Mouse (Mus musculus): Measurements from ENCODE around the gene Ctnnbip1.

DNA sequence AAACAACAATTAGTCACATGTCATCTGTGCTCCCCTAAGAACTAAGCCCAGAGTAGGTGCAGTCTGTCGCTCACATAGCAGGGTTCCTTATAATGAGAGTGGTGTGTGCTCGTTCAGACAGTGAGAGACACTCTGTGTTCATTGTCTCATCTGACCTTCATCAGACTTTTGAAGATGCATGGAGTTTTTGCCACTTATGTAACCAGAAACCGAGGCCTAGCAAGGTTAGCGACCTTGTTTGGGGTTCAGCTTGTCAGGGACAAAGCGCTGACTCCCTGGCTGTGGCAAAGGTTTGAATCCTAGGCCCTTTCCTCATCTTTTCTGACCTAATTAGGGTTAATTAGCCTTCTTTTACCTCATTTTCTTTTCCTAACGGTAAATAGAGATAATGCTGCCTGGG is 5.9 kb downstream of the Ctnnbip1 start:
- TF ChIP-seq ZNF384 (IDR thresholded peaks at IDR 0.05; ENCODE audit: low read depth, low read length) (no peak), ZC3H11A (IDR thresholded peaks at IDR 0.05; ENCODE audit: borderline replicate concordance, low read depth, low read length) (no peak), CHD2 (IDR thresholded peaks at IDR 0.05; ENCODE audit: low read depth, low read length) (no peak), MAFK (IDR thresholded peaks at IDR 0.05; ENCODE audit: insufficient read depth, low read depth, low read length) (no peak)
